Mouse (Mus musculus): ENCODE measurements around the gene Tssk3.

DNA sequence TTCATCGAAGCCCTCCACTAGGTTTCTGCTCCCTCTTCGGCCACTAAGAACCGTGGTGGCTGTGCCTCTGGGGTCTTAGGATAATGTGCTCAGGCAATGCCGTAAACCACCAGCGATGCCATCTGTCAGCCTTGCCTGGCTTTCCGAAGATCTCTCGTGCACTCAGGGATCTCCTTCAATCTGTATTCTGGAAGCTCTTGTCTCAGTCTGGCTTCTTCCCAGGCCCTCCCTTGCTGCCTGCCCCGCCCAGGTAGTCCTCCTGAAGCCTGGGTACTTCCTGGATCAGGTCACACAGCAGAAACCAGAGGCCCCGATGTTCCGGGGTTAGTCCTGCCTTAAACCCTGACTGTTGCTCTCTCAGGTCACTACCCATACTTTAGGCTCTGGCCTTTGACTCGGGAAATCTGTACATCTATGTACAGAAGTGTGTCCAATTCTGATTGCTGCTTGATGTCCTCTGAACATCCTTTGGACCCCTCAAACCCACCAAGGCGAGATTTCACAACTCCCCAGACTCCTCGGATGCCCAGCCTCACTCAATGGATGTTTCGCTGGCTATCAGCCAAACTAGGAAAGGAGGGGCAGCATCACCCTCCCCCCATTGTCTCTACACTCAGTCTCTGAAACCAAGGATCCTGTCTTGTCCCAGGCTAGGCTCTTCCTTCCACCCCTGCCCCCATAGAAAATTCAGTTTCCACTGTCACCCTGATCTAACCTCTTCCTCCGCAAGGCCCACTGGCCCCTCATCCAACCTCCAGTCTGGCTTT is 18.2 kb upstream of the Tssk3 start:
- no peak for TF ChIP-seq POLR2A (IDR thresholded peaks at IDR 0.05; ENCODE audit: borderline replicate concordance, low read depth, low read length)
- no peak for TF ChIP-seq CTCF (IDR thresholded peaks at IDR 0.05; ENCODE audit: low read depth, low read length)

Measured in bone marrow macrophage, adult 2 months (primary cell).